Mouse (Mus musculus): ENCODE measurements at regions not wholly inside any gene's neighbourhood (a gene's known extent, or its start where the extent isn't known, plus 50 kb on each side); places are given as distances from the start of the nearest gene placed in this dataset.

DNA sequence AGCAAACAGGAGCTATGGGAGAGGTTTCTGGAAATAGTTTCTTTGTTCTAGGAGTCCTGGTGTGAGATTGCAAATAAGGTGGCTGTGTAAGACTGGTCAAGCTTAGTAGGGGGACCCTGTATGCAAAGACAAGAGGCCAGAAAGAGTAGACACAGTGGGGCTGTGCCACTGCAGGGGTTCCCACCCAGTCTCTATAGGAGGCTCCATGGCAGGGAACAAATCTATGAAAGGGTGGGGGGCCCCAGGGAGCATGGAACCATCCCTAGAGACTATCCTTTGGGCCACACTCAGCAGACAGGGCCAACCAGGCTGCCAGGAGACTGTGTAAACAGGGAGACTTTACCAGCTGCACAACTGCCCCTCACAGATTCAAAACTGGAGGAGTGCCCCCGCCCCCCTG, 222.6 kb upstream of the Mocs1 start:
- peaks cover 65% of the 10 kb centered on the region for H3K9me3 ChIP-seq (ENCODE audit: control insufficient read depth, low read length)
- H3K4me1 ChIP-seq (ENCODE audit: control insufficient read depth) = no peaks in the 10 kb centered on the region
- no peaks in the 10 kb centered on the region for H3K27me3 ChIP-seq (ENCODE audit: control insufficient read depth)
- no peak overlapping the region for H3K4me3 ChIP-seq (replicated peaks)
- TF ChIP-seq TAL1 (IDR thresholded peaks at IDR 0.05; ENCODE audit: low read length) = no peak
- TF ChIP-seq GATA1 (IDR thresholded peaks at IDR 0.05; ENCODE audit: low read length) = no peak
- no peaks in the 10 kb centered on the region for H3K36me3 ChIP-seq (ENCODE audit: control insufficient read depth)

DNA sequence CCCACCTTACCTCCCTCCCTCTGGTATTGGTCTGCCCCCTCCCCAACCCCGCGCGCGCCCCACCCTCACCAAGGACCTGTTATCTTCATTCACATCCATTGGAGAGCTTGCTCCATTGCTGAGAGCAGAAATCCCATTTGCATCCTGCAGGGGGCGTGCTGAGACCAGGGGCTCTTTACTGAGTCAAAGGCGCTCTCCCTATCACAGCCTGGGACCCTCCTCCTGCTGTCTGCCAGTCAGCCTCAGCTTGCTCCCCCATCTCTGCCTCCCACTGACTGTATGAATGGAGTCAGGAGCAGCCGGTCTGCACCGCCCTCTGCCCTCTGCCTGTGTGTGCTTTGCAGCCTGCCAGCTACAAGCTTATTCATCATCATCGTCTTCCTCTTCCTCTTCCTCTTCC, 221.5 kb upstream of the Mocs1 start:
- H3K36me3 ChIP-seq (ENCODE audit: control insufficient read depth) = no peaks in the 10 kb centered on the region
- no peaks in the 10 kb centered on the region for H3K4me1 ChIP-seq (ENCODE audit: control insufficient read depth)
- no peaks in the 10 kb centered on the region for H3K27me3 ChIP-seq (ENCODE audit: control insufficient read depth)
- H3K4me3 ChIP-seq (replicated peaks) = no peak overlapping the region
- TF ChIP-seq TAL1 (IDR thresholded peaks at IDR 0.05; ENCODE audit: low read length) (no peak), GATA1 (IDR thresholded peaks at IDR 0.05; ENCODE audit: low read length) (no peak)
- H3K9me3 ChIP-seq (ENCODE audit: control insufficient read depth, low read length) = peaks cover 57% of the 10 kb centered on the region

GRCm38 (mm10) chr17:49208315-49208820, 219.8 kb upstream of the Mocs1 start:
- Histone ChIP-seq H3K9me3 (ENCODE audit: control insufficient read depth, low read length) (peaks cover 56% of the 10 kb centered on the region), H3K27me3 (ENCODE audit: control insufficient read depth) (no peaks in the 10 kb centered on the region), H3K4me1 (ENCODE audit: control insufficient read depth) (no peaks in the 10 kb centered on the region), H3K36me3 (ENCODE audit: control insufficient read depth) (no peaks in the 10 kb centered on the region), H3K4me3 (replicated peaks) (no peak overlapping the region)
- no peak for TF ChIP-seq TAL1 (IDR thresholded peaks at IDR 0.05; ENCODE audit: low read length)
- TF ChIP-seq GATA1 (IDR thresholded peaks at IDR 0.05; ENCODE audit: low read length) = no peak

- no peak overlapping the region for H3K4me3 ChIP-seq (replicated peaks)
- H3K9me3 ChIP-seq (ENCODE audit: control insufficient read depth, low read length) = peaks cover 42% of the 10 kb centered on the region
- H3K27me3 ChIP-seq (ENCODE audit: control insufficient read depth) = no peaks in the 10 kb centered on the region
- H3K4me1 ChIP-seq (ENCODE audit: control insufficient read depth) = no peaks in the 10 kb centered on the region
- TF ChIP-seq TAL1 (IDR thresholded peaks at IDR 0.05; ENCODE audit: low read length) (no peak), GATA1 (IDR thresholded peaks at IDR 0.05; ENCODE audit: low read length) (no peak)
- no peaks in the 10 kb centered on the region for H3K36me3 ChIP-seq (ENCODE audit: control insufficient read depth)
Measured at GRCm38 (mm10) chr17:49212918-49213317, 215.2 kb upstream of the Mocs1 start.

DNA sequence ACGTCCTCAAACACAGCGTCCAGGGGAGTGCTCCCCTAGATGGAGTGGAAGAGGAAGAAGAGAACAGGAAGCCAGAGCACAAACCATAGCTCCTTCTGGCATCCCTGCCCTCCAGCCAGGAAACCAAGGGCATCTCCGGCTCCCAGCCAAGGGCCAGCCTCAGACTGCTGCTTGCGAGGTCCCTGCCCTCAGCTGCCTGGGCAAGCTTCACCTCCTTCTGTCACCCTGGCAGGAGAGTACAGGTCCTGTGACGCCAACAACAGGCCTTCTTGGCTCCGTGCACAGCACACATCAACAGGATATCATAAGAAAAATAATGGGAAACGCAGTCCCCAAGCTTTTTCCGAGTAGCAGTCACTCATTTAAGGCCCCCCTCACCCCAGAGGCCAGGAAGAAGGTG, 212.9 kb upstream of the Mocs1 start:
- Histone ChIP-seq H3K9me3 (ENCODE audit: control insufficient read depth, low read length) (peaks cover 37% of the 10 kb centered on the region), H3K36me3 (ENCODE audit: control insufficient read depth) (no peaks in the 10 kb centered on the region), H3K27me3 (ENCODE audit: control insufficient read depth) (no peaks in the 10 kb centered on the region), H3K4me1 (ENCODE audit: control insufficient read depth) (no peaks in the 10 kb centered on the region), H3K4me3 (replicated peaks) (no peak overlapping the region)
- TF ChIP-seq GATA1 (IDR thresholded peaks at IDR 0.05; ENCODE audit: low read length) = no peak
- no peak for TF ChIP-seq TAL1 (IDR thresholded peaks at IDR 0.05; ENCODE audit: low read length)

GRCm38 (mm10) chr17:49219512-49220197, 208.5 kb upstream of the Mocs1 start:
- Histone ChIP-seq H3K27me3 (ENCODE audit: control insufficient read depth) (no peaks in the 10 kb centered on the region), H3K36me3 (ENCODE audit: control insufficient read depth) (no peaks in the 10 kb centered on the region), H3K9me3 (ENCODE audit: control insufficient read depth, low read length) (peaks cover 41% of the 10 kb centered on the region), H3K4me1 (ENCODE audit: control insufficient read depth) (no peaks in the 10 kb centered on the region), H3K4me3 (replicated peaks) (no peak overlapping the region)
- TF ChIP-seq TAL1 (IDR thresholded peaks at IDR 0.05; ENCODE audit: low read length) = no peak
- no peak for TF ChIP-seq GATA1 (IDR thresholded peaks at IDR 0.05; ENCODE audit: low read length)

DNA sequence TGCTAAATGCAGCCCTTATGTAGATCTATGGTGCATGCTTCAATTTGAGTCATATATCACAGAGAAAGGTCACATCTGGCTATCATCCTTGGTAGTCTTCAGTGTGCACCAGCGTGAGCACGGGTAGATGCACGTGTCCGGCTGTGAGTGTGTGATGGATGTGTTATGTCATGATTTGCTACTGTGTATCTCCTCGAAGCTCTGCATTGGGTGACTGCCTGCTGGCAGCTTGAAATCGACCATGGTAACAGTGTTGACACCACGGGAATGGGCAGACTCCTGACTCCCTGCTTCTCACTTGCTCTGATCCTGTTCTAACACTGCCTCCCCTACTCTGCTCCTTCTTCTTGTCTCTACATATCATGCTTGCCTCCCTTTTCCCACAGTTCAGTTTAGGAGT, 204.9 kb upstream of the Mocs1 start:
- H3K36me3 ChIP-seq (ENCODE audit: control insufficient read depth) = no peaks in the 10 kb centered on the region
- no peaks in the 10 kb centered on the region for H3K4me1 ChIP-seq (ENCODE audit: control insufficient read depth)
- H3K4me3 ChIP-seq (replicated peaks) = no peak overlapping the region
- TF ChIP-seq GATA1 (IDR thresholded peaks at IDR 0.05; ENCODE audit: low read length) (no peak), TAL1 (IDR thresholded peaks at IDR 0.05; ENCODE audit: low read length) (no peak)
- peaks cover 30% of the 10 kb centered on the region for H3K9me3 ChIP-seq (ENCODE audit: control insufficient read depth, low read length)
- H3K27me3 ChIP-seq (ENCODE audit: control insufficient read depth) = no peaks in the 10 kb centered on the region

DNA sequence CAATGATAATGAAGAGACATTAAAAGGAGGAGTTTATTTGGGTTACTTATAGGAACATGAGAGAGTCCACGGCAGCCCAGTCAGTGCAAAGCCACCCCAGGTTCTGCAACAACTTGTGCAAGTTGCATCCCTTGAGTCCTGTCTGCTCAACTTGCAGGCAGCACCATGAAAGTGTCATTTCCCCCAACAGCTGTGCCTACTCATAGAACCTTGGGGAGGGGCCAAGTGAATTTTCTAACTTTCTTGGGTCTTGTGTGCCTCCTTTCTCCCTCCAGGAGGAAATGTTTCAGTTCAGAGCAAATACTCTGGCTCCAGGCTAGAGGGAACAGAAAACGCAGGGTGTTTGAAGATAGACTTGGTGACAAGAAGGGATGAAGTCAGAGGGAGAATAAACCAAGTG, 204.5 kb upstream of the Mocs1 start:
- no peak for TF ChIP-seq TAL1 (IDR thresholded peaks at IDR 0.05; ENCODE audit: low read length)
- no peak for TF ChIP-seq GATA1 (IDR thresholded peaks at IDR 0.05; ENCODE audit: low read length)
- no peak overlapping the region for H3K4me3 ChIP-seq (replicated peaks)
- H3K9me3 ChIP-seq (ENCODE audit: control insufficient read depth, low read length) = peaks cover 27% of the 10 kb centered on the region
- no peaks in the 10 kb centered on the region for H3K4me1 ChIP-seq (ENCODE audit: control insufficient read depth)
- no peaks in the 10 kb centered on the region for H3K36me3 ChIP-seq (ENCODE audit: control insufficient read depth)
- no peaks in the 10 kb centered on the region for H3K27me3 ChIP-seq (ENCODE audit: control insufficient read depth)

- Histone ChIP-seq H3K9me3 (ENCODE audit: control insufficient read depth, low read length) (peaks cover 21% of the 10 kb centered on the region), H3K4me3 (replicated peaks) (no peak overlapping the region)
Measured at GRCm38 (mm10) chr17:49225255-49226015, 202.7 kb upstream of the Mocs1 start.

More at GRCm38 (mm10) chr17:49225255-49226015, 202.7 kb upstream of the Mocs1 start:
- H3K4me1 ChIP-seq (ENCODE audit: control insufficient read depth) = no peaks in the 10 kb centered on the region
- TF ChIP-seq TAL1 (IDR thresholded peaks at IDR 0.05; ENCODE audit: low read length) = no peak
- TF ChIP-seq GATA1 (IDR thresholded peaks at IDR 0.05; ENCODE audit: low read length) = no peak
- H3K27me3 ChIP-seq (ENCODE audit: control insufficient read depth) = no peaks in the 10 kb centered on the region
- no peaks in the 10 kb centered on the region for H3K36me3 ChIP-seq (ENCODE audit: control insufficient read depth)
